Mouse (Mus musculus) liver, postnatal 0 days (tissue): ENCODE data around the gene Brf1.

ENCODE experiments used
- CTCF ChIP-seq: sonication (generic); IDR thresholded peaks from 2 replicates; pipeline ENCODE4 v1.5.1; 2016; ENCODE audit warnings: antibody characterized with exemption, low read depth
- EP300 ChIP-seq: IDR thresholded peaks from 2 replicates; pipeline ENCODE4 v1.6.1; 2016; ENCODE audit warnings: antibody characterized with exemption, low read depth, mild to moderate bottlenecking

DNA sequence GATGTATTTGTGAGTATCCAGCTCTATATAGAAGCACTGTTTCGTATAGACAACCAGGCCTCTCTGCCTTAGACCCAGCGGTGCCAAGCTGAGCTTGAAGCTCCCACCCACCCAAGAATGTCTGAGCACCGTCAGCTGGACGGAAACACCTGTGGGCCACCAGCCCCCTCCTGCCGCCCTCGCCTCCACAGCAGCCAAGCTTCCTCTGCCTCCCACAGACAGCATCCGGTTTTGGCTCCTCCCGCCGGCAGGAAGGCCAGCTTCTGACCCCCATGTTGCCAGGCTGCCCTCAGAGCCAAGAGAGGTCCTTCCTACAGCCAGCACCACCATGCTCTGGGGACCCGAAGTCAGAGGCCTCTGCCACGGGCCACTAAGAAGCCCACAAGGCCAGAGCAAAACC is 86.0 kb downstream of the Brf1 start:
- TF ChIP-seq CTCF: no peak
- TF ChIP-seq EP300: no peak
